Mouse (Mus musculus) midbrain, embryonic 13.5 days (tissue): ENCODE data around the gene Cenpx. TPM values are rescaled to one million over a fixed set of nuclear protein-coding genes. Genes with fewer than 3 reads are reported as not detected.
"Not testable (repeated sequence)": the region's sequence is repeated elsewhere in the genome, so short reads cannot be mapped to it uniquely, and the experiment has no call there.

Experiments used
- ATAC-seq: fragments of 200-750 bp; cut with Nextera tagmentation; 2 replicates; pipeline ENCODE4 v1.8.0; 2017; ENCODE audit warnings: mild to moderate bottlenecking, moderate TSS enrichment, moderate library complexity
- H3K27ac ChIP-seq: fragments of 300-500 bp; sonication (generic); 2 replicates; pipeline ENCODE4 v1.5.1; 2015; ENCODE audit warnings: inconsistent platforms, mild to moderate bottlenecking, moderate library complexity
- H3K27me3 ChIP-seq: fragments of 300-500 bp; sonication (generic); 2 replicates; pipeline ENCODE4 v1.6.1; 2015; ENCODE audit warnings: mild to moderate bottlenecking, inconsistent platforms
- H3K36me3 ChIP-seq: fragments of 300-500 bp; sonication (generic); 2 replicates; pipeline ENCODE4 v1.6.1; 2015; ENCODE audit warnings: mild to moderate bottlenecking, inconsistent platforms
- H3K4me1 ChIP-seq: fragments of 300-500 bp; sonication (generic); replicated peaks from 2 replicates; pipeline ENCODE4 v1.6.1; 2015; ENCODE audit warnings: inconsistent platforms
- H3K4me2 ChIP-seq: fragments of 300-500 bp; sonication (generic); replicated peaks from 2 replicates; pipeline ENCODE4 v1.6.1; 2015; ENCODE audit warnings: moderate library complexity, mild to moderate bottlenecking, inconsistent platforms
- H3K4me3 ChIP-seq: fragments of 300-500 bp; sonication (generic); replicated peaks from 2 replicates; pipeline ENCODE4 v1.5.1; 2015; ENCODE audit warnings: mild to moderate bottlenecking, inconsistent platforms
- H3K9ac ChIP-seq: fragments of 300-500 bp; sonication (generic); replicated peaks from 2 replicates; pipeline ENCODE4 v1.6.1; 2015; ENCODE audit warnings: mild to moderate bottlenecking, inconsistent platforms
- H3K9me3 ChIP-seq: fragments of 300-500 bp; sonication (generic); 2 replicates; pipeline ENCODE4 v1.6.1; 2016; ENCODE audit warnings: mild to moderate bottlenecking, inconsistent platforms
- WGBS: fragments of 180-500 bp; shearing (Covaris S2); methylation state at CpG from one replicate; pipeline ENCODE4 v1.1.7; 2015; 5-methylcytosine and 5-hydroxymethylcytosine counted together
- polyA plus RNA-seq: library from polyadenylated mRNA; unstranded; fragments of >200 nt; fragmentation: Nextera tagmentation; extraction: Ambion mirVana; gene quantifications from 2 replicates; pipeline ENCODE4 v1.2.1, GENCODE M21; 2015

Cenpx gene
- polyA plus RNA-seq, 1 experiment from 2014 or later: 112 TPM

DNA sequence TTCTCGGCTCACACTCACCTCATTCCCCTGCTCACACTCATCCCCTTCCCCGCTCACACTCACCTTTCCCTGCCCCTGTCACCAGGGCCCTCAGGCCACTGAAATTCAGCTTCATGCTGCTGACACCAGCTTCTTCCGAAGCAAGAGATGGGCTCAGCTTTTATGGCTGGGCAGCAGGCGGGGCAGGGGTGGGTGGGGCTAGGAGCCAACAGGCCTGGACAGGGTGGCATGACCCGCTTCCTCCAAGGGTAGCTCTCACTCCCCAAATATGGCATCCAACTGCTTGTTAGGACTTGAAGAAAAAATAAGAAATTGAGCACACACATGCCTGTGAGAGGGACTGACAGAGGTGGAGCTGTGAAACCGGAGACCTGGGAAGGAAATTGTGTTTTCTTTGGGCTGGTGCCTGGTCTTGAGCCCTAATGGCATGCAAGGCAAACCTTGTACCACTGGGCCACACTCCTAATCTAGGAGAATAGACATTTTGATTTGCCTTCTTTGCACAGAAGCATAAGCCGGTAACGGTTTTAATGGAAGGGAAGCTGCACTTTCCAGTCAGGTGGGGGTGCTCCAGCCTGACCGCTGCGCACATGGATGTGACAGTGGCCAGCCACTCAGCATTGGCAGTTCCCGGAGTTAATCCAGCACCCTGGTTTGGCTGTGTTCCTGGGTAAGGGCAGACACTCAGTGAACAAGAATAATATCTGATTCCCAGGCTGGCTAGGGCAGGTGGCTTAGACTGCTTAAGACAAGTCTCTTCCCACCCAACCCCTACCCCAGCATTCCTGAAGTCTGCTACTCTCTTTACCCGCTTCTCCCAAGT lies 18.5 kb upstream of the Cenpx start, which contains the start of gene Cbr2:
Gene Cbr2, minus strand, starts transcription at position 257 of the 823 bp plus-strand sequence.
- Histone ChIP-seq H3K9me3 (no peaks in the 10 kb centered on the region), H3K4me2 (no peak within 1 kb of the TSS), H3K9ac (no peak within 1 kb of the TSS), H3K27me3 (peaks cover 32% of the 10 kb centered on the region), H3K4me3 (no peak within 1 kb of the TSS), H3K27ac (no peak within 1 kb of the TSS), H3K36me3 (no peaks in the 10 kb centered on the region), H3K4me1 (0 out of 2 replicates have a peak, but pooled peaks cover 4% of the 10 kb centered on the region)
- WGBS: 81% methylated on average over 12 of the region's 12 CpGs
- no peak for ATAC-seq

GRCm38 (mm10) chr11:120731395-120731794 lies 17.9 kb upstream of the Cenpx start:
- no peak for ATAC-seq
- H3K27ac ChIP-seq: no peak overlapping the region
- WGBS: 96% methylated on average over 1 of the region's 1 CpGs

DNA sequence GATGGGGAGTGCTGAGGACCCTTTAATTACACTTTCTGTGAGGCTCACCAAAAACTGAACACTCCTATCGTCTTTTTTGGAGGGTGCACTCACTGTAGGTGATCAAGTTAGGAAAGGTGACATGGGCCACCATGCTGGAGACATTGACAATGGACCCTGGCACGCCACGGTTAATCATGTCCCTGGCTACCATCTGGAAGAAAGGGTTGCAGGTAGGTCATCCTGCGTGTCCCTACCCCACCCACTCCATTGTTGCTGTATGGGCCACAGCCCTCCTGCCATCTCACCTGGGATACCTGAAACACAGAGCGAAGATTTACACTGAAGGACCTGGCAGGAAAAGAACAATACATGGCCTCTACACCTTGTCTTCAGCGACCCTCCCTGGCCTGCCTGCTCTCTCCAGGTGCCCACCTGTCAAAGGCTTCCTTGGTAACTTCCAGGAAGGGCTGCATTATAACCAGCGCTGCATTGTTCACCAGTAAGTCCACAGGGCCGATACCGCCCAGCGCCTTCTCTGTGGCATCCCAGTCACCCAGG lies 16.9 kb upstream of the Cenpx start:
- H3K4me3 ChIP-seq: no peak overlapping the region
- H3K9me3 ChIP-seq: no peaks in the 10 kb centered on the region
- H3K27me3 ChIP-seq: peaks cover 42% of the 10 kb centered on the region
- WGBS: 84% methylated on average over 10 of the region's 10 CpGs
- peaks cover 13% of the 10 kb centered on the region for H3K4me1 ChIP-seq
- H3K36me3 ChIP-seq: no peaks in the 10 kb centered on the region
- ATAC-seq: no peak
- no peak overlapping the region for H3K9ac ChIP-seq
- H3K27ac ChIP-seq: no peak overlapping the region
- H3K4me2 ChIP-seq: no peak overlapping the region

More at GRCm38 (mm10) chr11:120731395-120731794, 17.9 kb upstream of the Cenpx start:
- H3K27me3 ChIP-seq: peaks cover 32% of the 10 kb centered on the region
- H3K4me1 ChIP-seq: peaks cover 11% of the 10 kb centered on the region
- no peaks in the 10 kb centered on the region for H3K9me3 ChIP-seq
- no peak overlapping the region for H3K9ac ChIP-seq
- no peak overlapping the region for H3K4me3 ChIP-seq
- no peak overlapping the region for H3K4me2 ChIP-seq
- H3K36me3 ChIP-seq: no peaks in the 10 kb centered on the region

GRCm38 (mm10) chr11:120729432-120730050 lies 16.0 kb upstream of the Cenpx start:
- H3K9ac ChIP-seq, H3K4me3 ChIP-seq, H3K27ac ChIP-seq, ATAC-seq, H3K36me3 ChIP-seq, H3K9me3 ChIP-seq: not testable (repeated sequence)
- H3K4me2 ChIP-seq: peak overlapping the region; percentile 25; the same call in 1 of the 2 replicates
- peaks cover 13% of the 10 kb centered on the region for H3K4me1 ChIP-seq
- 2% methylated on average over 18 of the region's 21 CpGs for WGBS
- H3K27me3 ChIP-seq: peaks cover 43% of the 10 kb centered on the region

- no peak for ATAC-seq
- Histone ChIP-seq H3K36me3 (no peaks in the 10 kb centered on the region), H3K4me3 (no peak overlapping the region), H3K4me2 (no peak overlapping the region), H3K4me1 (peaks cover 13% of the 10 kb centered on the region), H3K27ac (no peak overlapping the region), H3K9ac (no peak overlapping the region), H3K9me3 (no peaks in the 10 kb centered on the region), H3K27me3 (peaks cover 43% of the 10 kb centered on the region)
- WGBS: 68% methylated on average over 11 of the region's 11 CpGs
These were observed 15.1 kb upstream of the Cenpx start for GRCm38 (mm10) chr11:120728530-120729240.

DNA sequence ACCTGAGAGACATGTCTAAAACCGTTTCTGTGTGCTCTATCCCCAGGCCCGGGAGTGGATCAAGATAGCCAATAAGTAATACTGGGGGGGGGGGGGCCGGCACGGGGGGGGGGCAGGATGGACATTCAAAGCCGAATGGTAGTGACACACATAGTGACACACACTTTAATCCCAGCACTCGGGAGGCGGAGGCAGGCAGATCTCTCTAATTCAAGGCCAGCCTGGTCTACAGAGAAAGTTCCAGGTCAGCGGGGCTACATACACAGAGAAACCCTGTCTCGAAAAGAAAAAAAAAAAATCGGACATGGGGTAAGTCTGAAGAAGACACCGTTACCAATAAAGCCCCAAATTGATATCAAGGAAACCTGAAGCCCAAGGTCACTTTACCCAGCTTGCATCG lies 14.0 kb upstream of the Cenpx start:
- Histone ChIP-seq H3K4me2 (peak overlapping the region; percentile 81; the same call in 1 of the 2 replicates), H3K4me3 (no peak overlapping the region)

GRCm38 (mm10) chr11:120727169-120727527 lies 13.6 kb upstream of the Cenpx start, which contains the start of gene Dcxr:
Gene Dcxr (minus strand): TSS chr11:120727281.
- H3K9ac ChIP-seq: peak within 1 kb of the TSS; percentile 65
- no peak within 1 kb of the TSS for H3K27ac ChIP-seq
- peaks cover 20% of the 10 kb centered on the region for H3K4me1 ChIP-seq
- H3K9me3 ChIP-seq: no peaks in the 10 kb centered on the region
- peak within 1 kb of the TSS; percentile 81 for H3K4me2 ChIP-seq
- 1% methylated on average over 14 of the region's 14 CpGs for WGBS
- H3K27me3 ChIP-seq: peaks cover 49% of the 10 kb centered on the region
- H3K36me3 ChIP-seq: no peaks in the 10 kb centered on the region
- peak; percentile 86 for ATAC-seq
- peak within 1 kb of the TSS; percentile 49 for H3K4me3 ChIP-seq

More for the DNA sequence above, 14.0 kb upstream of the Cenpx start:
- Histone ChIP-seq H3K36me3 (no peaks in the 10 kb centered on the region), H3K27me3 (peaks cover 48% of the 10 kb centered on the region), H3K27ac (no peak overlapping the region), H3K9ac (no peak overlapping the region), H3K4me1 (peaks cover 16% of the 10 kb centered on the region), H3K9me3 (no peaks in the 10 kb centered on the region)
- ATAC-seq: no peak
- WGBS: 59% methylated on average over 12 of the region's 12 CpGs

DNA sequence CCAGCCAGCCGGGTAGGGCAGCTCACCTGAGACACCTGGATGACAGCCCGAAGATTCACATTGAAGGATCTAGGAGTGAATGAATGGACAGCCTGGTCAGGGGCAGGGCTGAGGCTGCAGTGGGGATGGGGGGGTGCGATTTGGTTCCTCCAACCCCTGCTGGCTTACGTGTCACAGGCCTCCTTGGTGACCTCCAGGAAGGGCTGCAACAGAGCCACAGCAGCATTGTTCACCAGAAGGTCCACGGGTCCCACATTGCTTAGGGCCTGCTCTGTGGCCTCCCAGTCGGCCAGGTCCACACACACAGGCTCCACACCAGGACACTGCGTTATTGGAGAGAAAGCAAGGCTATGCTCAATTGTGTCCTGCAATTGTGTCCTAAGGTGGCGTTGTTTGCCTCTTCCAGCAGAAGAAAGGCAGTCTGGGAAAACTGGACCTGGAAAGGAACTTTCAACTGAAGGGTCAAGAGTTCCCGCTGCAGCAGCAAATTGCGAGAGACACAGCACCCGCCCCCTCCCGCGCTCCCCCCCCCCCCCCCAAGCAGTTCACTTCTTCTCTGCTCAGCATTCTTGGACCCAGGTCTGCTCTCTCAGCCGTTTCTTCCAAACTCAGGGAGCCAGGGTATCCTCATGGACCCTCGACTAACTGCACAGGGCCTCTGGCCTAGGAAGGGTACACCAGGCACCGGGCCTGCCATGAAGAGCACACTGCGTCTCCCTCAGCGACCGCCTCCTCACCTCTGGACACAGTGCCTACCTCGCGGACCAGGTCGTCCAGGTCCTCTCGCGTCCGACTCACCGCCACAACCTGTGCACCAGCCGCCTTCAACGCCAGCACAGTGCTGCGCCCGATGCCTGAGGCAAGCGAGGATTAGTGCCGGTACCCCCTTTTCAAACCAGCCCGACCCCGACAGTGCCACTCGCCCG lies 13.0 kb upstream of the Cenpx start:
- H3K27me3 ChIP-seq: peaks cover 49% of the 10 kb centered on the region
- H3K9ac ChIP-seq: peak overlapping the region; percentile 65
- ATAC-seq: peak; percentile 25; the same call in 1 of the 2 replicates
- H3K27ac ChIP-seq: no peak overlapping the region
- H3K9me3 ChIP-seq: no peaks in the 10 kb centered on the region
- peak overlapping the region; percentile 49 for H3K4me3 ChIP-seq
- H3K36me3 ChIP-seq: no peaks in the 10 kb centered on the region
- peaks cover 26% of the 10 kb centered on the region for H3K4me1 ChIP-seq
- H3K4me2 ChIP-seq: peak overlapping the region; percentile 81
- 19% methylated on average over 32 of the region's 36 CpGs for WGBS

GRCm38 (mm10) chr11:120723509-120723908 lies 10.0 kb upstream of the Cenpx start:
- peaks cover 29% of the 10 kb centered on the region for H3K27me3 ChIP-seq
- no peak overlapping the region for H3K27ac ChIP-seq
- peaks cover 30% of the 10 kb centered on the region for H3K4me1 ChIP-seq
- no peak for ATAC-seq
- H3K4me3 ChIP-seq: no peak overlapping the region
- no peak overlapping the region for H3K9ac ChIP-seq
- no peak overlapping the region for H3K4me2 ChIP-seq
- peaks cover 12% of the 10 kb centered on the region for H3K36me3 ChIP-seq
- H3K9me3 ChIP-seq: no peaks in the 10 kb centered on the region
- WGBS: 80% methylated on average over 7 of the region's 7 CpGs

DNA sequence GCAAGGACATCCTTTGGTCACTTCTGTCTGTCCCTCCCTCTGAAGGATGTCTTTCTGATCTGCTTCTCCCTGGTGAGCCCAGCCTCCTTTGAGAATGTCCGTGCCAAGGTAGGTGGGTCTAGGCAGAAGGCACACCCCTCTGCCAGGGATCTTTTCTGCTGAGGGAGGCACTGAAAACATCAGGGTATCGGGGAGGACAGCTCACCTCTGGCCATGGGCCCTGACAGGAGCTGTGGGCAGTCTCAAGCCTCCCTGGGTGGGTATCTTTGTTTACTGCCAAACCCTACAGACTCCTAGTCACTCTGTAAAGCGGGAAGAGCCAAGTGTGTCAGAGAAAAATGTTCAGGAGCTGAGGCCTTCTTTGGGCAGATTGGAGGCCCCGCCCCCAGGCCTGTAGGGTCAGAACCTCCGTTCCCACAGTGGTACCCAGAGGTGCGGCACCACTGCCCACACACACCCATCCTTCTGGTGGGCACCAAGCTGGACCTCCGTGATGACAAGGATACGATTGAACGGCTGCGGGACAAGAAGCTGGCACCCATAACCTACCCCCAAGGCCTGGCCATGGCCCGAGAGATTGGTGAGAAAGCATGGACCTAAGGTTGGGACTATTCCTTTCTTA lies 9.3 kb upstream of the Cenpx start:
- Histone ChIP-seq H3K4me3 (no peak overlapping the region; the same call in 1 of the 2 replicates), H3K4me1 (peaks cover 30% of the 10 kb centered on the region), H3K27me3 (peaks cover 23% of the 10 kb centered on the region), H3K9me3 (no peaks in the 10 kb centered on the region), H3K36me3 (peaks cover 19% of the 10 kb centered on the region), H3K27ac (no peak overlapping the region), H3K4me2 (peak overlapping the region; percentile 98), H3K9ac (no peak overlapping the region; the same call in 1 of the 2 replicates)
- ATAC-seq: no peak
- 88% methylated on average over 11 of the region's 11 CpGs for WGBS
